Mouse (Mus musculus): ENCODE measurements at regions not wholly inside any gene's neighbourhood (a gene's known extent, or its start where the extent isn't known, plus 50 kb on each side); places are given as distances from the start of the nearest gene placed in this dataset.
"Not testable (repeated sequence)": the region's sequence is repeated elsewhere in the genome, so short reads cannot be mapped to it uniquely, and the experiment has no call there.

DNA sequence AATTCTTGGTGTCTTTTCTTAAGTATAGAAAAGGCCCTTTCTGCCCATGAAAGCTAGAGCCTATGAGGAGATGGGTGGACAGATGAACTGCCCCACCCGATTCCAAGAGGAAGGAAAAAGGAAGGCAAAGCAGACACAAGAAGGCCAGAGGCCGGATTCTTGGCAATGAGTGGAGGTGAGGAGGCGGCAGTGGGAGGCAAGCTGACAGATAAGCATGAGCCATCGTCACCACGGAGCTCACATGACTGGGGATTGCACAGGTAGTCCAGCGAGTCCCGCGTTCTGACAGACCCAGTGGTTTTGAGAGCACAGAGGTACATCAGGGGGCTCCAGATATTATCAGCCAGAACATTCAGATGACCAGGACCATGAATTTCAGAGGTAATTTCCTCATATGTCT, 79.4 kb upstream of the Tcf12 start:
- Histone ChIP-seq H3K4me3 (replicated peaks; ENCODE audit: low read length) (no peak overlapping the region), H3K4me1 (ENCODE audit: control insufficient read depth, insufficient read depth, low read length) (no peaks in the 10 kb centered on the region), H3K4me2 (replicated peaks; ENCODE audit: low read depth, low read length, severe bottlenecking) (no peak overlapping the region), H3K27me3 (ENCODE audit: control insufficient read depth, insufficient read depth, low read length) (no peaks in the 10 kb centered on the region), H3K36me3 (ENCODE audit: control insufficient read depth, insufficient read depth, low read length) (no peaks in the 10 kb centered on the region), H3K9ac (ENCODE audit: low read depth, low read length, severe bottlenecking) (no peak overlapping the region), H3K9me3 (ENCODE audit: control insufficient read depth, low read length) (no peaks in the 10 kb centered on the region), H3K27ac (replicated peaks; ENCODE audit: low read depth, low read length) (no peak overlapping the region)
- no peak for TF ChIP-seq POLR2A (IDR thresholded peaks at IDR 0.05; ENCODE audit: borderline replicate concordance, extremely low read depth, insufficient read depth, insufficient read length)
- DNase-seq (ENCODE audit: low spot score) = no peak
- WGBS = 95% methylated on average over 8 of the region's 8 CpGs
- ATAC-seq (ENCODE audit: low FRiP score, low read depth) = no peak

DNA sequence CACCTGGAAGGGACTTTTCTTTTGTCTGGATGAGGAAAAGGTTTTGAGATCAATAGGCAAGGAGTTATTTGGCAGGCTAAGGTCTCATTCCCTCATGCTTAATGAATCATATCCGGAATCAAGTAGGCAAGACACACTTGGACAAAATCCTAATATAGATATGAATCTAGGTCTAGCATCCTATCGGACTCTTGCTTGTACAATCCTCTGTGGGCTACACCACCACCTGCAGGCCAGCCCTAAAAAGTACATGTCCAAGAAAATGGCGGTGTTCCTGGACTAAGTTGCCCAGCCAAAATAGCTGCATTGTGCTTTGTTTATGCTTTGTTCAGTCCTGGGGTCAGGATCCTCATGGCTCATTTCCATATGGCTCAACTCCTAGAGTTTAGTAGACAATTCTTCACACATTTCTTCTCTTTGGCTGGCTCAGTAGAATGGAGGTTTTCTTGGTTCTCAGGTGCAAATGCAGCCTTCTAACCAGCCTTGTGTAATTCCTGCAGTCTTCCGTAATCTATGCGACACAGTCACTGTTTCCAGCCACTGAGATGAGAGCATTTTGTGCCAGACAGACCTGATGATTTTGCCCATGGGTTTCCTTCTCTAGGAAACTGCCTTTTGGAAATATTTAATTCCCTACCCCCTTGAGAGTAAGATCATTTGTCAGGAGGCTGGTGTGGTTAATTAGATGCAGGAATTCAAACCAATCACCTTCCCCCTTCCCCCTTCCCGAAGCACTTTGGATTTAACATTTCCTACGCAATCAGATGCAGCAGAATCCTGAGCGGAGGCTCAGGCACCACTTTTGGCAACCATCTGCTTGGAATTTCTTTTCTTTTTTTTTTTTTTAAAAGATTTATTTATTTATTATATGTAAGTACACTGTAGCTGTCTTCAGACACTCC, 80.6 kb upstream of the Tcf12 start:
- TF ChIP-seq POLR2A (IDR thresholded peaks at IDR 0.05; ENCODE audit: borderline replicate concordance, extremely low read depth, insufficient read depth, insufficient read length) = no peak
- H3K4me1 ChIP-seq (ENCODE audit: control insufficient read depth, insufficient read depth, low read length) = 0 out of 2 replicates have a peak, but pooled peaks cover under 1% of the 10 kb centered on the region
- ATAC-seq (ENCODE audit: low FRiP score, low read depth) (0 out of 2 replicates have a peak, but pooled peaks have one; percentile 41), DNase-seq (ENCODE audit: low spot score) (peak; percentile 64)
- H3K27me3 ChIP-seq (ENCODE audit: control insufficient read depth, insufficient read depth, low read length) = no peaks in the 10 kb centered on the region
- no peaks in the 10 kb centered on the region for H3K36me3 ChIP-seq (ENCODE audit: control insufficient read depth, insufficient read depth, low read length)
- H3K4me3 ChIP-seq (replicated peaks; ENCODE audit: low read length) = no peak overlapping the region
- WGBS = 39% methylated on average over 8 of the region's 8 CpGs
- no peak overlapping the region for H3K4me2 ChIP-seq (replicated peaks; ENCODE audit: low read depth, low read length, severe bottlenecking)
- no peaks in the 10 kb centered on the region for H3K9me3 ChIP-seq (ENCODE audit: control insufficient read depth, low read length)
- no peak overlapping the region for H3K9ac ChIP-seq (ENCODE audit: low read depth, low read length, severe bottlenecking)
- no peak overlapping the region for H3K27ac ChIP-seq (replicated peaks; ENCODE audit: low read depth, low read length)

DNA sequence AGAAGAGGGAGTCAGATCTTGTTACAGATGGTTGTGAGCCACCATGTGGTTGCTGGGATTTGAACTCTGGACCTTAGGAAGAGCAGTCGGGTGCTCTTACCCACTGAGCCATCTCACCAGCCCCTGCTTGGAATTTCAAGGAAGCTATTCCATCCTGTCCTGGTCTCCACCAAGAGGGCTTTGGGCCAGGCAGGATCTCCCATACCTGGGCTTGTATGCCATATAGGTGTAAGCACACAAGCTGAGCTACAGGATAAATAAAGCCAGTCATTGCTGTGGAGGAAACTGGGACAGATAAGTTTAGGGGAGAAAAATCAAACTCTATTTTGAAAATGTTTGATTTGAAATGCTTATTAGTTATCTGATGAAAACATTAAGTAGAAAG, 81.3 kb upstream of the Tcf12 start:
- H3K9ac ChIP-seq (ENCODE audit: low read depth, low read length, severe bottlenecking); H3K9me3 ChIP-seq (ENCODE audit: control insufficient read depth, low read length); DNase-seq (ENCODE audit: low spot score); H3K4me2 ChIP-seq (replicated peaks; ENCODE audit: low read depth, low read length, severe bottlenecking); H3K27me3 ChIP-seq (ENCODE audit: control insufficient read depth, insufficient read depth, low read length); H3K36me3 ChIP-seq (ENCODE audit: control insufficient read depth, insufficient read depth, low read length); H3K4me3 ChIP-seq (replicated peaks; ENCODE audit: low read length); H3K4me1 ChIP-seq (ENCODE audit: control insufficient read depth, insufficient read depth, low read length); H3K27ac ChIP-seq (replicated peaks; ENCODE audit: low read depth, low read length); ATAC-seq (ENCODE audit: low FRiP score, low read depth): not testable (repeated sequence)
- WGBS = 69% methylated on average over 1 of the region's 1 CpGs

DNA sequence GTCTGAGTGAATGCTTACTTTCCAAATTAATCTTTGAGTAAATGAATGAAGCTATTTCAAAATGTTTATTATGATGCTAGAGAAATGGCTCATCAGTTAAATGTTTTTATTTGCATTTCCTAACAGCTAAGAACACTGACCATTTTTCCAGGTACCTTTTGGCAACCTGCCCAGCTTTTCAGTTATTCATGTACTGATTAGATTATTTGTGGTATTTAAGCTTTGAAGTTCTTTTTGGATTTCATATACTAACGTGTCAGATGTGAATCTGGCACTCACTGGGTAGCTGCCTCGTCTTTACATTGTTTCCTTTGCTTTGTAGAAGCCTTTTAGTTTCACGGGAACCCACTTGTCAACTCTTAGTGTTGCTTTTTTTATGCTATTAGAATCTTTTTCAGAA, 79.3 kb upstream of the Zfp280d start:
- no peak for TF ChIP-seq POLR2A (IDR thresholded peaks at IDR 0.05; ENCODE audit: borderline replicate concordance, extremely low read depth, insufficient read depth, insufficient read length)
- no peaks in the 10 kb centered on the region for H3K36me3 ChIP-seq (ENCODE audit: control insufficient read depth, insufficient read depth, low read length)
- no peak overlapping the region for H3K4me3 ChIP-seq (replicated peaks; ENCODE audit: low read length)
- DNase-seq (ENCODE audit: low spot score) (no peak), ATAC-seq (ENCODE audit: low FRiP score, low read depth) (no peak)
- no peak overlapping the region for H3K27ac ChIP-seq (replicated peaks; ENCODE audit: low read depth, low read length)
- H3K9me3 ChIP-seq (ENCODE audit: control insufficient read depth, low read length) = no peaks in the 10 kb centered on the region
- H3K27me3 ChIP-seq (ENCODE audit: control insufficient read depth, insufficient read depth, low read length) = no peaks in the 10 kb centered on the region
- WGBS = 68% methylated on average over 3 of the region's 3 CpGs
- H3K4me1 ChIP-seq (ENCODE audit: control insufficient read depth, insufficient read depth, low read length) = peaks cover 4% of the 10 kb centered on the region; the same call in 1 of the 2 replicates
- H3K9ac ChIP-seq (ENCODE audit: low read depth, low read length, severe bottlenecking) = no peak overlapping the region
- no peak overlapping the region for H3K4me2 ChIP-seq (replicated peaks; ENCODE audit: low read depth, low read length, severe bottlenecking)

DNA sequence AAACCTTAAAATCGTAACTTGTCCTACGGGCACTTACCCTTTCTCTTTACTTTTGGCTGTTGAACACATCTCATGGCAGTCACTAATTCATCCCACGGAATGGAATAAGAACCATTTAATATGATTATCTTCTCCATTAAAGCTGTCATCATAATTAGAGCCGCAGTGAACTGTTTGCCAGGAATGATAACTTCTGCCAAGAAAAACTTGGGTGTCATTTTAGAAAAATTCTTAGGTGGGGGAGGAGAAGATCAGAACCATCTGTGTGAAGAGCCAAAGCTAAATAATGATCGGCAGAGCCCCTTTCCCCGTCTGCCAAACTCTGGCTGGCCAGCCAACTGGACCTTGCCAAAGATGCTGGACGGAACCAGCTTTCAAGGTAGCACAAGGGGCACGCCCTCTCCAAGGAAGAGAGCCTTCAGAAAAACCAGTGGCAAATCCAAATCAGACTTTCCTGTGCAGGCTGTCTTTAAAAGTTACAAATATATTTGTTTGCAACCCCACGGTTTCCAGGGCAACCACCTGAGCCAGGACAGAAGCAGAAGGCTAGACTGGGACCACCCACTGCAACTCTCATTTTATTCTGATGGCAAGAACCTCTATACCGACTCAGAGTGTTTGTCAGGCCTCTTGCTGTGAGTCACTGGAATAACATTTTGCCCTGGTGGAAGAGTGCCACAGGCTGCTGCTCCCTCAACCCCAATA, 77.9 kb upstream of the Zfp280d start:
- DNase-seq (ENCODE audit: low spot score) (peak; percentile 66), ATAC-seq (ENCODE audit: low FRiP score, low read depth) (0 out of 2 replicates have a peak, but pooled peaks have one; percentile 50)
- H3K36me3 ChIP-seq (ENCODE audit: control insufficient read depth, insufficient read depth, low read length) = no peaks in the 10 kb centered on the region
- no peaks in the 10 kb centered on the region for H3K27me3 ChIP-seq (ENCODE audit: control insufficient read depth, insufficient read depth, low read length)
- no peaks in the 10 kb centered on the region for H3K9me3 ChIP-seq (ENCODE audit: control insufficient read depth, low read length)
- no peak overlapping the region for H3K4me2 ChIP-seq (replicated peaks; ENCODE audit: low read depth, low read length, severe bottlenecking)
- WGBS = 65% methylated on average over 10 of the region's 10 CpGs
- H3K4me3 ChIP-seq (replicated peaks; ENCODE audit: low read length) = no peak overlapping the region
- no peak overlapping the region for H3K9ac ChIP-seq (ENCODE audit: low read depth, low read length, severe bottlenecking)
- no peak overlapping the region for H3K27ac ChIP-seq (replicated peaks; ENCODE audit: low read depth, low read length)
- H3K4me1 ChIP-seq (ENCODE audit: control insufficient read depth, insufficient read depth, low read length) = peaks cover 4% of the 10 kb centered on the region; the same call in 1 of the 2 replicates
- no peak for TF ChIP-seq POLR2A (IDR thresholded peaks at IDR 0.05; ENCODE audit: borderline replicate concordance, extremely low read depth, insufficient read depth, insufficient read length)
